Mouse (Mus musculus): ENCODE data around the gene Hs2st1.

The Hs2st1 gene

GRCm38 (mm10) chr3:144551416-144551815 is 18.6 kb downstream of the Hs2st1 start:
- no peak for DNase-seq (ENCODE audit: low spot score)

GRCm38 (mm10) chr3:144550659-144551058 is 19.3 kb downstream of the Hs2st1 start:
- DNase-seq (ENCODE audit: low spot score): no peak

- DNase-seq (ENCODE audit: low spot score): no peak
Measured at GRCm38 (mm10) chr3:144550036-144550435, 19.9 kb downstream of the Hs2st1 start.

- no peak for DNase-seq (ENCODE audit: low spot score)
Measured at GRCm38 (mm10) chr3:144548186-144548845, 21.7 kb downstream of the Hs2st1 start.

GRCm38 (mm10) chr3:144546490-144546889 is 23.5 kb downstream of the Hs2st1 start:
- DNase-seq (ENCODE audit: low spot score): no peak

GRCm38 (mm10) chr3:144545832-144546231 is 24.1 kb downstream of the Hs2st1 start:
- no peak for DNase-seq (ENCODE audit: low spot score)

- DNase-seq (ENCODE audit: low spot score): no peak
Measured at GRCm38 (mm10) chr3:144545152-144545551, 24.8 kb downstream of the Hs2st1 start.

- DNase-seq (ENCODE audit: low spot score): no peak
Measured at GRCm38 (mm10) chr3:144541906-144542438, 28.0 kb downstream of the Hs2st1 start.

GRCm38 (mm10) chr3:144540805-144541204 is 29.2 kb downstream of the Hs2st1 start:
- DNase-seq (ENCODE audit: low spot score): no peak

GRCm38 (mm10) chr3:144539051-144539450 is 30.9 kb downstream of the Hs2st1 start:
- DNase-seq (ENCODE audit: low spot score): no peak

GRCm38 (mm10) chr3:144537078-144537855 is 32.7 kb downstream of the Hs2st1 start:
- no peak for DNase-seq (ENCODE audit: low spot score)

GRCm38 (mm10) chr3:144535056-144535455 is 34.9 kb downstream of the Hs2st1 start:
- DNase-seq (ENCODE audit: low spot score): no peak

GRCm38 (mm10) chr3:144531023-144531422 is 39.0 kb downstream of the Hs2st1 start:
- DNase-seq (ENCODE audit: low spot score): no peak

GRCm38 (mm10) chr3:144527918-144528317 is 42.1 kb downstream of the Hs2st1 start:
- DNase-seq (ENCODE audit: low spot score): no peak

GRCm38 (mm10) chr3:144519581-144520272 is 50.3 kb downstream of the Hs2st1 start:
- DNase-seq (ENCODE audit: low spot score): no peak

- no peak for DNase-seq (ENCODE audit: low spot score)
Measured at GRCm38 (mm10) chr3:144518917-144519316, 51.1 kb downstream of the Hs2st1 start.

- DNase-seq (ENCODE audit: low spot score): no peak
Measured at GRCm38 (mm10) chr3:144515286-144515685, 54.7 kb downstream of the Hs2st1 start.

GRCm38 (mm10) chr3:144514122-144514505 is 55.9 kb downstream of the Hs2st1 start:
- no peak for DNase-seq (ENCODE audit: low spot score)

GRCm38 (mm10) chr3:144513169-144514121 is 56.5 kb downstream of the Hs2st1 start:
- DNase-seq (ENCODE audit: low spot score): no peak

- DNase-seq (ENCODE audit: low spot score): no peak
Measured at GRCm38 (mm10) chr3:144510724-144511123, 59.3 kb downstream of the Hs2st1 start.

GRCm38 (mm10) chr3:144508342-144508741 is 61.6 kb downstream of the Hs2st1 start:
- DNase-seq (ENCODE audit: low spot score): no peak

Data from ovary, postnatal 10 days (tissue).